Mouse (Mus musculus): ENCODE data around the gene Itpr2. TPM values are rescaled to one million over a fixed set of nuclear protein-coding genes. Genes with fewer than 3 reads are reported as not detected.

Itpr2 gene
- polyA plus RNA-seq, 1 experiment from 2014 or later: 2.5 TPM

DNA sequence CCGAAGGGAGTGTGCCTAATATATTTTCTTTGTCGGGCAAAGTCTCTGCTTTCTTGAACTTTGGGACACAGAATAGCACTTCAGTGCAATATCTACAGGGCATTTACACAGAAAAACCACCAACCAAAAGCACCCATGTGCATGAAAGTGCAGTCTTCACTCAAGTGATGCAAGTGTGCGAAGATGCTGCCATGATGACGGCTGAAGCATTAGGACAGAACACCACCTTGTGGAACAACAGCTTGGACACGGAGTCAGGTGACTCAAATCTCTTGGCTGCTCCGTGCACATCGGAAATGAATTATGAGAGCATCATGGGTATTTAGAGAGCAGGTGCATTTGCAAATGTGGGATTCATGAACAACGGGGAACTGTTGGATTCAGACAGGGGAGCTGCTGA is 420.4 kb downstream of the Itpr2 start:
- no peaks in the 10 kb centered on the region for H3K36me3 ChIP-seq (ENCODE audit: poor library complexity, severe bottlenecking)
- ATAC-seq: no peak
- no peak overlapping the region for H3K4me3 ChIP-seq
- no peak overlapping the region for H3K9ac ChIP-seq
- WGBS: 95% methylated on average over 8 of the region's 8 CpGs
- no peaks in the 10 kb centered on the region for H3K27me3 ChIP-seq
- H3K4me2 ChIP-seq: no peak overlapping the region
- no peak overlapping the region for H3K27ac ChIP-seq
- H3K4me1 ChIP-seq: no peaks in the 10 kb centered on the region
- H3K9me3 ChIP-seq (replicated peaks): no peaks in the 10 kb centered on the region

DNA sequence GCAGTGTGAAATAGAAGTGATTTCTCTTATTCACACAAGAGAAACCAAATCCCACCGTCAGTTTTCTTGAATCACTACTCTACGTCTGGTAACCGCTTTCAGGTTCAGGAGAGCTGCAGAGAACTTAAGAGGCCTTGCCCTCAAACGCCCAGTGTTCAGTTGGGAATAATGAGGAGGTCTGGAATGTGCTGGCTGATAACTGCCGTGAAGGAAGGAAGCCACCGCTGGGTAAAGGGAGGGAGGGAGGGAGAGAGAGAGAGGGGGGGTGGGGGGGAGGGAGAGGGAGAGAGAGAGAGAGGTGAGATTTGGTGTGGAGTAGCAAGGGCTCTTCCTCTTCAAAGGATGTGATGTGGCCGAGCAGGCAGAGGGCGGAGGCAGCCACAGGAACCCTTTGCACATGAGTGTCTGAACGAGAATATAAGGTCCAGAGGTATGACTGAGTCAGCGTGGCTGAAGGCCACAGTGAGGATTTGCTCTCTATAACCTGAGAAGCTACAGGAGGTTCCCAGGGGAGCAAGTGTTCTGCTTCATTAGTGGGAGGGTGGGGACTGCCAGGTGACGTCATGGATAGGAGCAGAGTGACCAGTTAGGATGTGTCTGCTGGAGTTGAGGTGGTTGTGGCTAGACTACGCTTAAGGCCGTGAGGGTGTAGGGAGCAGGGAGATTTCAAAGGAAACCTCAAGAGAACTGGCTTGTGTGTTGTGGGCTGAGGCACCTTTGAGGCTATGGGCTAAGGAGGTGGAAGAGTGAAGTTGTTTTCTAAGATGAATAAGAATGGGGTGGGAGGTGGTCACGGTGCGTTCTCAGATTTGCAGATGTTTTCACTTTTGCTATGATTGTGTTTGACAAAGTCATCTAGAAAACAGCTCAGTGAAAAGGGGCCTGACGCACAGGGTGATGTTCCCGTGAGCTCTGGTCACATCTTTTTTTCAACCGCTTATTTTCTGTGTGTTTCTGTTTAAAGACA is 421.2 kb downstream of the Itpr2 start:
- ATAC-seq: no peak
- H3K4me1 ChIP-seq: no peaks in the 10 kb centered on the region
- H3K9me3 ChIP-seq (replicated peaks): no peaks in the 10 kb centered on the region
- no peak overlapping the region for H3K4me2 ChIP-seq
- no peaks in the 10 kb centered on the region for H3K36me3 ChIP-seq (ENCODE audit: poor library complexity, severe bottlenecking)
- WGBS: 77% methylated on average over 18 of the region's 18 CpGs
- H3K27me3 ChIP-seq: no peaks in the 10 kb centered on the region
- no peak overlapping the region for H3K4me3 ChIP-seq
- H3K9ac ChIP-seq: no peak overlapping the region
- H3K27ac ChIP-seq: no peak overlapping the region

DNA sequence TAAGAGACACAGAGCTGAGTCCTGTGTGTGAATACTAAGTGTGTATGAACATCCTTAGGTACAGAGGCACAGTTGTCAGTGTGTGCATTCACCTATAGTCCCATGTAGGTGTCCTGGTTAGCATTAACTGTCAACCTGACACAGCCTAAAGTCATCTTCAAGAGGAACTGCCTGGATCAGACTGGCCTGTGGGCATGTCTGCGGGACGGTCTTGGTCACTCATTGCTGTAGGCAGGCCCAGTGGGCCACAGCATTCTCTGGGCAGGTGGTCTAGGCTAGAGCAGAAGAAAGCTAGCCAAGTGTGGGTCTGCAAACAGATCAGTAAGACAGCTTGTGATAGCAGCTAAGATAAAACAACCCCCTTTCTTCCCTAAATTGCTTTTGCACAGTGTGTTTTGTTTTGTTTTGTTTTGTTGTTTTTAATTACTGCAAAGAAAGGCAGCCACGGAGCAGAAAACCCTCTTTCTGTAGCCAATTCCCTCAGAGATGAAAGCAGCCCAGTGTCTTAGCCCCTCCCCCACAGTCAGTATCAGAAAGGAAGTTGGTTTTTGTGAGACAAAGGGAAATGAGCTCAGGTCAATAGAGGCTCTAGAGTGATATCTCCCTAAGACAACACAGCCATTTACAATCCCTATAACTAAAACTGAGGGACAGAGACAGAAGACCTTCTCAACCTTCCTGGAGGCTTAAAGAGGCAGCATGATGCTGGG is 422.1 kb downstream of the Itpr2 start:
- no peaks in the 10 kb centered on the region for H3K36me3 ChIP-seq (ENCODE audit: poor library complexity, severe bottlenecking)
- no peaks in the 10 kb centered on the region for H3K27me3 ChIP-seq
- no peak overlapping the region for H3K9ac ChIP-seq
- H3K9me3 ChIP-seq (replicated peaks): no peaks in the 10 kb centered on the region
- 56% methylated on average over 3 of the region's 3 CpGs for WGBS
- H3K4me3 ChIP-seq: no peak overlapping the region
- 0 out of 2 replicates have a peak, but pooled peaks have one; percentile 19 for ATAC-seq
- H3K27ac ChIP-seq: no peak overlapping the region
- no peak overlapping the region for H3K4me2 ChIP-seq
- no peaks in the 10 kb centered on the region for H3K4me1 ChIP-seq

DNA sequence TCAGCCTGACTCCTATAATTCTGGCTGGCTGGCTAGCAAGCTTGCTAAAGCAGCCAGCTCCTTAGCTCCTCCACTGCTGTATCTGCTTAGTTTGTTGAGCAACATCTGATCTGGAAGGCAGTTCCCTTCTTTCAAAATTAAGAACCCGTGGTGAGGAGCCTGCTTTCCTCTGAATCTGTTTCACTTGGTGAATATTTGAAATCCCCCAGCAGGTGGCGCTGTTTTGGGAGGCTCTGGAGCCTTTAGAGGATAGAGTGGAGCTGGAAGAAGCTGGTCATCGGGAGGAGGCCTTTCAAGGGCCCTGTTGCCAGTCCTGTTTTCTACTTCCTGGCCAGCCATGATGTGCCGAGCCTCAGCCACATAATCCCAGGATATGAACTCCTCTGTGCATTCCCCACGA is 422.8 kb downstream of the Itpr2 start:
- 51% methylated on average over 5 of the region's 5 CpGs for WGBS
- no peaks in the 10 kb centered on the region for H3K4me1 ChIP-seq

DNA sequence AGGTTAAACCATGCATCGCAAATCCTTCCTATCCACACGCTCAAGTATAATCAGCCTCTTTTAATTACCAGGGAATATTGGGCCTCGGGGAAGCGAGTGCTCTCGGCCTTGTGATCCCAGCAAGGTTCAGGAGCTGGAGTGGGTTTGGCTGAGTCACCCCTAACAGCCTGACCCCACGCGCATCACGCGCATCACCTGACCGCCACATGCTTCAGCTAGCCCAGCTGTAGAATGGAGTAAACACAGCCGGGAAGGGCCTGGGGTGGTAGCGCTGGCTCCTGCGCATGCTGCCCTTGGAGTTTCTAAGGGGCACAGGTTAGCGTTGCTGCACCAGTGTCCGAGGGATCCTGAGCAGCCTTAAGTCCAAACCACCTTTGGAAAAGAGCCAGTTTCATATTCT is 423.9 kb downstream of the Itpr2 start:
- Histone ChIP-seq H3K36me3 (ENCODE audit: poor library complexity, severe bottlenecking) (no peaks in the 10 kb centered on the region), H3K9me3 (replicated peaks) (no peaks in the 10 kb centered on the region), H3K27me3 (no peaks in the 10 kb centered on the region), H3K9ac (no peak overlapping the region), H3K27ac (no peak overlapping the region), H3K4me1 (no peaks in the 10 kb centered on the region), H3K4me2 (no peak overlapping the region), H3K4me3 (no peak overlapping the region)
- no peak for ATAC-seq
- WGBS: 88% methylated on average over 15 of the region's 15 CpGs

More for the DNA sequence above, 422.8 kb downstream of the Itpr2 start:
- no peak overlapping the region for H3K9ac ChIP-seq
- H3K27me3 ChIP-seq: no peaks in the 10 kb centered on the region
- H3K4me2 ChIP-seq: no peak overlapping the region
- H3K4me3 ChIP-seq: no peak overlapping the region
- H3K9me3 ChIP-seq (replicated peaks): no peaks in the 10 kb centered on the region
- ATAC-seq: no peak
- H3K27ac ChIP-seq: no peak overlapping the region
- H3K36me3 ChIP-seq (ENCODE audit: poor library complexity, severe bottlenecking): no peaks in the 10 kb centered on the region

DNA sequence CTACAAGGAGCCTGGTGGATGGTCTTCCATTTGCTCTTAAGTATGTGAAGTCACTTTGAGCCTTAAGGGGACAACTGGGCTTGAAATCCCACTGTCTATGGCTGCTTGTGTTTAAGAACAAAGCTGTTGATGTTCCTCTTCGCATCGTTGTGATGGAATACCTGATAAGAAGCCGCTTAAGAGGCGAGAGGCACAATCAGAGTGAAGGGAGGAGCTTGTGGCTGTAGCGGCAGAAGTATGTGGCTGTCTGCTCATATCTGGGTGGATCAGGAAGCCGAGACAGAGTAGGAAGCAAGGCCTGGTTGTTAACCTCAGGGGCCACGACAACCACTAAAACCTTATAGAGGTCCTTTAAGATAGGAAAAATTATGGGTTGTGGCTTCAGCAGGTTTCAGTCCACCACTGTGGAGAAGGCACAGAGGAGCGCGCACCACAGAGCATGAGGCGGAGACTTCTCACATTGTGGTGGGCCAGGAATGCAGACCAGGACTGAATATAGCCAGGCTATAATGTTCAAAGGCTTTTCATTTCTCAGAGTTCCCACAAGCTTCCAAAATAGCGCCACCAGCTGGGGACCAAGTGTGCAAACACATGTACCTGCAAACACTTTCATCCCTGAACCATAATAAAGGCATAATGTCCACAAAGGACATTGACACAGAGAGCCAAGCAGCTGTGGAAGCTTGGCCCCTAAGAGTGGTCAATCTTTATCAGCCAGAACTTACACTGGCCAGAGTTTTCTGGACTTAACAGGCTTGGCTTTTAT is 424.7 kb downstream of the Itpr2 start:
- no peaks in the 10 kb centered on the region for H3K4me1 ChIP-seq
- no peak overlapping the region for H3K27ac ChIP-seq
- H3K27me3 ChIP-seq: no peaks in the 10 kb centered on the region
- no peak overlapping the region for H3K4me3 ChIP-seq
- no peak overlapping the region for H3K9ac ChIP-seq
- H3K36me3 ChIP-seq (ENCODE audit: poor library complexity, severe bottlenecking): no peaks in the 10 kb centered on the region
- H3K4me2 ChIP-seq: no peak overlapping the region
- no peaks in the 10 kb centered on the region for H3K9me3 ChIP-seq (replicated peaks)
- ATAC-seq: no peak
- WGBS: 88% methylated on average over 11 of the region's 11 CpGs

DNA sequence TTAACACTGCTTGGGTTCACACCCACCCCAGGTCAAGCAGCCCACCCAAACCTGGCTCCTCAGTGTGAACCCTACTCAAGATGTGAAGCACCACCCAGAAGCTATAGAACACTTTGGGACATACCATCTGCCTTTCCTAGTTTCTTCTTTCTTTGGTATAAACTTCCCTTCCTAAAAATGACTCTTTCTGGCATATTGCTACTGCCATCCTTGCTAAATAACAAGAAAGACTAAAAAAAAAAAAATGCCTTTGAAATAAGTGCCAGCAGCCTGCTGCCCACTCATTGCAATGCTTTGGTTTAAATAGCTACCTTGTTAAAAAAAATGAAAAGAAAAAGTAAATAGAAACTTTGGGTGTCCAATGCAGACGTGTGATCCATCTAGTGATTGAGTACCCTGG is 429.2 kb downstream of the Itpr2 start:
- no peaks in the 10 kb centered on the region for H3K9me3 ChIP-seq (replicated peaks)
- H3K27me3 ChIP-seq: no peaks in the 10 kb centered on the region
- no peak for ATAC-seq
- no peaks in the 10 kb centered on the region for H3K36me3 ChIP-seq (ENCODE audit: poor library complexity, severe bottlenecking)
- H3K4me3 ChIP-seq: no peak overlapping the region
- no peak overlapping the region for H3K27ac ChIP-seq
- WGBS: 77% methylated on average over 1 of the region's 1 CpGs
- no peak overlapping the region for H3K4me2 ChIP-seq
- no peak overlapping the region for H3K9ac ChIP-seq
- no peaks in the 10 kb centered on the region for H3K4me1 ChIP-seq

DNA sequence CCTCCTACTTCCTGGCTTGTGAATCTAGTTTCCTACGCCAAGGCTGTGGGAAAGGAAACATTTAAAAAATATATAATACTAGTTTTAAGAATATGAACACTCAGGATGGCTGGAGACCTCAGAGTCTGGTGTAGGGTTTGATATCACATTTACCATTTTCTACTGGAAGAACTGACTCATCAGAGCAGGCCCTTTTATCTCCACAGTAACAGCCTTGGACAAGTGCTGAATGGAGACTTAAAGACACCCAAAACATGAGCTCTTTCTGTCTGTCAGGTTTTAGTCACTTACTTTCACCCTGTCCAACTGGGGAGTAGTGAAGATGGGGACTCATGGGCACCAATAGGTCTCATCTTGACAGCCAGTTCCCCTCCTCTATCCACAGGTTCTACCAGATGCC is 430.1 kb downstream of the Itpr2 start:
- H3K9me3 ChIP-seq (replicated peaks): no peaks in the 10 kb centered on the region
- no peaks in the 10 kb centered on the region for H3K27me3 ChIP-seq
- no peak for ATAC-seq
- H3K27ac ChIP-seq: no peak overlapping the region
- WGBS: 86% methylated on average over 1 of the region's 1 CpGs
- no peaks in the 10 kb centered on the region for H3K36me3 ChIP-seq (ENCODE audit: poor library complexity, severe bottlenecking)
- H3K4me3 ChIP-seq: no peak overlapping the region
- H3K4me1 ChIP-seq: no peaks in the 10 kb centered on the region
- H3K9ac ChIP-seq: no peak overlapping the region
- no peak overlapping the region for H3K4me2 ChIP-seq

Other genes starting within 250 kb of the Itpr2 start
- 64.5 and 70.8 TPM in 2 replicates for gene Fgfr1op2, start 75.0 kb upstream of the Itpr2 start, polyA plus RNA-seq (2015; fragmentation: Nextera tagmentation; extraction: Ambion mirVana)
- gene Ints13, start 75.6 kb upstream of the Itpr2 start, polyA plus RNA-seq (2015; fragmentation: Nextera tagmentation; extraction: Ambion mirVana): 74.2 and 81.4 TPM in 2 replicates
- gene Med21, start 140.3 kb upstream of the Itpr2 start, polyA plus RNA-seq (2015; fragmentation: Nextera tagmentation; extraction: Ambion mirVana): 134 and 136 TPM in 2 replicates
- 21.7 and 27.1 TPM in 2 replicates for gene Tm7sf3, start 140.6 kb upstream of the Itpr2 start, polyA plus RNA-seq (2015; fragmentation: Nextera tagmentation; extraction: Ambion mirVana)
- gene Stk38l, start 222.8 kb upstream of the Itpr2 start, polyA plus RNA-seq (2015; fragmentation: Nextera tagmentation; extraction: Ambion mirVana): 14.7 and 15.3 TPM in 2 replicates